ENCODE assay signal across 17 mouse cellular contexts in the genomic region with DNA sequence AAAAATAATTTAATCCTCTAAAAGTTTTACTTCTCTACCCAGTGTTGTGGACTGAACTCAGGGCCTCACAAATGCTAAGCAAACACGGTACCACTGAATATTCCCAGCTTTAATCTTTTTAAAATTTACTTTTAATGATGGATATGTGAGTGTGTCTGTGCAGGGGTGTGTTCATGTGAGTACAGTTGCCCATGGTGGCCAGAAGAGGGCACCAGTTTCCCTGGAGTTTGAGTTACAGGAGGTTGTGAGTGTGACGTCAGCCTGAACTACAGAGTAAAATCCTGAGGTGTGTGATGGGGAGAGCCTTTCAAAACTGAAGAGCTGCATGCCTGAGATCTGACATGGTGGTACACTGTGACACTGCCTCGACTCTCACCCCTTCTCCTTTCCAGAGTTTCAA. TPM values are rescaled to one million over a fixed set of nuclear protein-coding genes. Genes with fewer than 3 reads are reported as not detected.
DNase-seq lines count a peak whose midpoint lies in the region; ATAC-seq and TF ChIP-seq lines count a peak whose summit lies in the region.
"Had no signal": no experiment of that assay in that cellular context is flagged by ENCODE, and none has a peak within 500 bp of the region (broad histone marks: within the 10 kb centered on the region; RNA-seq: fewer than 3 reads in every experiment).

No protein-coding gene starts in this region.

- no peaks in the 10 kb centered on the region for H3K36me3 ChIP-seq in hindbrain, postnatal 0 days (ENCODE audit: insufficient read depth, low read length)
- no peaks in the 10 kb centered on the region for H3K36me3 ChIP-seq in hindbrain, embryonic 13.5 days
- no peaks in the 10 kb centered on the region for H3K36me3 ChIP-seq in midbrain, postnatal 0 days (ENCODE audit: insufficient read depth, low read length)
- no peaks in the 10 kb centered on the region for H3K36me3 ChIP-seq in midbrain, embryonic 14.5 days (ENCODE audit: control insufficient read depth, insufficient read depth, low read length)
- H3K36me3 ChIP-seq: stomach, embryonic 15.5 days had no signal

- no peaks in the 10 kb centered on the region for H3K9me3 ChIP-seq in hindbrain, postnatal 0 days (ENCODE audit: low read length)
- no peaks in the 10 kb centered on the region for H3K9me3 ChIP-seq in hindbrain, embryonic 13.5 days
- no peaks in the 10 kb centered on the region for H3K9me3 ChIP-seq in midbrain, postnatal 0 days (ENCODE audit: low read length)
- 0 out of 2 replicates have a peak, but pooled peaks cover 3% of the 10 kb centered on the region for H3K9me3 ChIP-seq in midbrain, embryonic 14.5 days (ENCODE audit: control insufficient read depth, low read length)
- H3K9me3 ChIP-seq: forebrain, embryonic 13.5 days; stomach, embryonic 15.5 days had no signal

- no peak for DNase-seq in hindbrain, postnatal 0 days (ENCODE audit: low spot score)
- DNase-seq in midbrain, postnatal 0 days (ENCODE audit: low spot score) = no peak
- no peak for DNase-seq in midbrain, embryonic 14.5 days
- no peak for DNase-seq in heart, adult 11 months
- no peak for DNase-seq in cerebellum, adult 9-10 months
- no peak for DNase-seq in embryo, embryonic 11 days
- DNase-seq: B cell, adult 2 months; cerebellum, postnatal 10 days; heart, adult 18-20 months; kidney, adult 9 months; lung, postnatal 10 days; thymus, postnatal 14 days had no signal

- peak; percentile 14; the same call in 1 of the 2 replicates for TF ChIP-seq CTCF in hindbrain, postnatal 0 days (IDR thresholded peaks at IDR 0.05; ENCODE audit: low read depth)
- peak; percentile 35; the same call in 1 of the 2 replicates for TF ChIP-seq CTCF in midbrain, postnatal 0 days (IDR thresholded peaks at IDR 0.05)

- H3K4me1 ChIP-seq in hindbrain, postnatal 0 days (ENCODE audit: insufficient read depth, low read length) = 0 out of 2 replicates have a peak, but pooled peaks cover 5% of the 10 kb centered on the region
- H3K4me1 ChIP-seq in hindbrain, embryonic 13.5 days (replicated peaks) = peaks cover 6% of the 10 kb centered on the region
- no peaks in the 10 kb centered on the region for H3K4me1 ChIP-seq in midbrain, postnatal 0 days (ENCODE audit: insufficient read depth, low read length)
- H3K4me1 ChIP-seq in midbrain, embryonic 14.5 days (ENCODE audit: control insufficient read depth, insufficient read depth, low read length) = no peaks in the 10 kb centered on the region
- H3K4me1 ChIP-seq in brown adipose tissue, adult 24 weeks (ENCODE audit: control insufficient read depth, insufficient read depth, insufficient read length, low read length) = peaks cover 16% of the 10 kb centered on the region

- no peak overlapping the region for H3K4me2 ChIP-seq in hindbrain, postnatal 0 days (ENCODE audit: low read depth, low read length)
- no peak overlapping the region for H3K4me2 ChIP-seq in hindbrain, embryonic 13.5 days
- H3K4me2 ChIP-seq in midbrain, postnatal 0 days (ENCODE audit: low read depth, low read length, poor library complexity, severe bottlenecking) = no peak overlapping the region
- H3K4me2 ChIP-seq in midbrain, embryonic 14.5 days (ENCODE audit: low read length) = no peak overlapping the region
- H3K4me2 ChIP-seq: forebrain, embryonic 13.5 days; hindbrain, embryonic 14.5 days; stomach, embryonic 15.5 days had no signal

- H3K9ac ChIP-seq in hindbrain, postnatal 0 days (replicated peaks; ENCODE audit: low read length) = no peak overlapping the region
- no peak overlapping the region for H3K9ac ChIP-seq in hindbrain, embryonic 13.5 days
- H3K9ac ChIP-seq in midbrain, postnatal 0 days (replicated peaks; ENCODE audit: low read length, poor library complexity, severe bottlenecking) = no peak overlapping the region
- no peak overlapping the region for H3K9ac ChIP-seq in midbrain, embryonic 14.5 days (replicated peaks; ENCODE audit: low read length)
- H3K9ac ChIP-seq: forebrain, embryonic 13.5 days; hindbrain, embryonic 14.5 days; stomach, embryonic 15.5 days had no signal

- ATAC-seq in hindbrain, postnatal 0 days = no peak
- no peak for ATAC-seq in hindbrain, embryonic 13.5 days (ENCODE audit: low FRiP score)
- no peak for ATAC-seq in midbrain, postnatal 0 days (ENCODE audit: low FRiP score)
- ATAC-seq in midbrain, embryonic 14.5 days (ENCODE audit: low FRiP score, low TSS enrichment) = no peak
- ATAC-seq: forebrain, embryonic 13.5 days had no signal

- H3K27ac ChIP-seq in hindbrain, postnatal 0 days = no peak overlapping the region
- no peak overlapping the region for H3K27ac ChIP-seq in hindbrain, embryonic 13.5 days
- no peak overlapping the region for H3K27ac ChIP-seq in midbrain, postnatal 0 days (ENCODE audit: low read depth, low read length)
- no peak overlapping the region for H3K27ac ChIP-seq in midbrain, embryonic 14.5 days (replicated peaks; ENCODE audit: low read depth, low read length)
- 0 out of 2 replicates have a peak overlapping the region, but pooled peaks have one; percentile 70 for H3K27ac ChIP-seq in brown adipose tissue, adult 24 weeks (replicated peaks; ENCODE audit: low read depth, low read length)
- H3K27ac ChIP-seq: forebrain, embryonic 13.5 days; hindbrain, embryonic 14.5 days; stomach, embryonic 15.5 days had no signal

- WGBS in hindbrain, postnatal 0 days = 83% methylated on average over 3 of the region's 3 CpGs
- 86% methylated on average over 3 of the region's 3 CpGs for WGBS in hindbrain, embryonic 13.5 days
- 94% methylated on average over 3 of the region's 3 CpGs for WGBS in midbrain, postnatal 0 days
- 88% methylated on average over 3 of the region's 3 CpGs for WGBS in midbrain, embryonic 14.5 days

- no peaks in the 10 kb centered on the region for H3K27me3 ChIP-seq in hindbrain, postnatal 0 days (ENCODE audit: insufficient read depth, low read length)
- no peaks in the 10 kb centered on the region for H3K27me3 ChIP-seq in hindbrain, embryonic 13.5 days
- no peaks in the 10 kb centered on the region for H3K27me3 ChIP-seq in midbrain, postnatal 0 days (ENCODE audit: insufficient read depth, low read length)
- H3K27me3 ChIP-seq in midbrain, embryonic 14.5 days (ENCODE audit: control insufficient read depth, insufficient read depth, low read length) = no peaks in the 10 kb centered on the region
- H3K27me3 ChIP-seq: forebrain, embryonic 13.5 days; stomach, embryonic 15.5 days had no signal

- H3K4me3 ChIP-seq in hindbrain, postnatal 0 days (ENCODE audit: low read length) = no peak overlapping the region
- no peak overlapping the region for H3K4me3 ChIP-seq in hindbrain, embryonic 13.5 days
- H3K4me3 ChIP-seq in midbrain, postnatal 0 days (ENCODE audit: low read depth, low read length) = no peak overlapping the region
- no peak overlapping the region for H3K4me3 ChIP-seq in midbrain, embryonic 14.5 days (replicated peaks; ENCODE audit: low read depth, low read length)
- H3K4me3 ChIP-seq in brown adipose tissue, adult 24 weeks (ENCODE audit: insufficient read depth, low read depth, low read length) = no peak overlapping the region
- H3K4me3 ChIP-seq: forebrain, embryonic 13.5 days; stomach, embryonic 15.5 days had no signal

RNA-seq across cellular contexts. Expression of a gene that starts 29.3 kb away (rescaled TPM):
- 27.5 and 29.4 TPM in 2 replicates for total RNA-seq in hindbrain, postnatal 0 days (2014; rRNA removed)
- 65.3 and 75.1 TPM in 2 replicates for polyA plus RNA-seq in hindbrain, postnatal 0 days (2015; fragmentation: Nextera tagmentation; extraction: Ambion mirVana)
- polyA plus RNA-seq in hindbrain, embryonic 13.5 days (2015; fragmentation: Nextera tagmentation; extraction: Ambion mirVana) = 57.3 and 58.0 TPM in 2 replicates
- total RNA-seq in midbrain, postnatal 0 days (2014; rRNA removed) = 21.8 and 22.8 TPM in 2 replicates
- polyA plus RNA-seq in midbrain, postnatal 0 days (2015; fragmentation: Nextera tagmentation; extraction: Ambion mirVana) = 56.0 and 62.8 TPM in 2 replicates
- polyA plus RNA-seq in midbrain, embryonic 14.5 days (2014; fragmentation: Nextera tagmentation; extraction: Ambion mirVana) = 59.8 and 62.3 TPM in 2 replicates
- polyA plus RNA-seq in brown adipose tissue, adult 24 weeks (2012; ENCODE audit: insufficient read depth, insufficient read length, missing spikeins) = 8.5 and 15.7 TPM in 2 replicates
